Mouse (Mus musculus) ovary, postnatal 14 days (tissue): ENCODE results near the gene Olfr1023.

Experiments used
- DNase-seq: peaks from one replicate; pipeline ENCODE4 v3.0.0; 2022; ENCODE audit warnings: low spot score

Gene Olfr1023

GRCm38 (mm10) chr2:85885340-85885739 lies at the start of gene Olfr1023:
Olfr1023 (plus strand) TSS chr2:85885640.
- no peak for DNase-seq

GRCm38 (mm10) chr2:85845383-85845782 lies 40.1 kb upstream of the Olfr1023 start, which contains the start of gene Olfr1019:
Olfr1019 (minus strand) TSS chr2:85845483.
- DNase-seq, result no peak

GRCm38 (mm10) chr2:85846730-85847129 lies 38.7 kb upstream of the Olfr1023 start, which contains the start of gene Olfr1020:
Olfr1020 (plus strand) TSS chr2:85847030.
- no peak for DNase-seq

DNA sequence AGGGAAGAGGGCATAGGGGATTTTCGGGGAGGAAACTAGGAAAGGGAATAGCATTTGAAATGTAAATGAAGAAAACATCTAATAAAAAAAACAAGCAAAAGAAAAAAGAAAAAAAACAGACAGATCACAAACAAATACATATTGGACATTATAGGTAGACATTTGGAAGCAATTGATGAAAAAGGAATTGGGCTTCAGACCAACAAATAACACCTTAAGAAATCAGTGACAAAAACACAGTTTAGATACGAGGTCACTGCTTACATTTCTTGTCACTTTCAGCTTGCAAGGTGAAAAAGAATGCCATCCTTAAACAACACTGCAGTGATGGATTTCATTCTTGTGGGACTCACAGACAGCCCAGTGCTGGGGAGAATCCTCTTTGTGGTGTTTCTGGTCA lies 17.1 kb upstream of the Olfr1023 start, which contains the start of gene Olfr1022:
Olfr1022 (plus strand) TSS at position 301 of the 400 bp plus-strand sequence.
- DNase-seq, result no peak

- DNase-seq, result no peak
These were observed 19.5 kb downstream of the Olfr1023 start, which contains the start of gene Olfr1024 for GRCm38 (mm10) chr2:85904952-85905351. Olfr1024 (minus strand) TSS chr2:85905052.

- no peak for DNase-seq
These were observed 27.8 kb downstream of the Olfr1023 start for GRCm38 (mm10) chr2:85913197-85913596.

DNA sequence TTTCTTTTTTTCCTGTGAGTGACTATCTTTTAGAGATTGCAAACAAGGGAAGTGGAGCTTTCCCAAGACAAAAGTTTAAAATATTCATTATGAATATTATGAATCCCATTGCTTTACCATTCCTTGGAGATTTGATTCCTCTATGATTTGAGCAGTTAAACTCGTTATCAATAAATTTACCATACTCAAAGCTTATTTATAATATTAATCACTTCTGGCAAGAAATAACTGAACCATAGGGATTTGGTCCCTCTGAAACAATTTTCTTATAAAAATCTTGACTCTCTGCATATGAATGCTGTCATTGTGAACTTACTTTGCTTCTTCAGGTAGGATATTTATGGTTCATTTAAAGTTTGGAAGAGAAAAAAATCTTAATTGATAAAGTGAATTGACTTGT lies 29.5 kb downstream of the Olfr1023 start, which contains the start of gene Olfr1025-ps1:
Olfr1025-ps1 (plus strand) TSS at position 301 of the 400 bp plus-strand sequence.
- DNase-seq, result no peak

DNA sequence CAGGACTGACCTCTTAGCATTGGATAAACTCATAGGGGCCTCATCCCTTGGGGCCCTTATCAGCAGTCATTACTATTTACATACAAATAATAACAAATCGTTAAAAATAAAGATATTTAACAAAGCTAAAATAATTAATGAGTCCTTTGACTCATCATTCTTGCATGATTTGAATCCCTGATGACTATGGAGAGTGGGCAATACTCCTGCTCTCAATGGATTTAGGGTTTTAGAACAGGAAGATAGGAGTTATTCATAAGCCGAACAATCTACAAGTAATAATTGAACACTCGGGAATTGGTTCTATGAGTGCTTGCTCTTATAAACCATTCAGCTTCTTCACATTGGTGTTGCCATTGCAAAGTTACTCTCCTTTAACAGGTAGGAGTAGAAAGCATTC lies 35.8 kb downstream of the Olfr1023 start, which contains the start of gene Olfr1026:
Olfr1026 (plus strand) TSS at position 301 of the 400 bp plus-strand sequence.
- no peak for DNase-seq
